Mouse (Mus musculus) bone marrow macrophage, adult 2 months (primary cell): ENCODE measurements around the gene Acbd4.

ENCODE experiments used
- CTCF ChIP-seq: IDR thresholded peaks from 2 replicates; pipeline ENCODE4 v1.5.1; 2012; ENCODE audit warnings: low read depth, mild to moderate bottlenecking, low read length, moderate library complexity
- POLR2A ChIP-seq: IDR thresholded peaks from 2 replicates; pipeline ENCODE4 v1.6.1; 2012; ENCODE audit warnings: mild to moderate bottlenecking, low read depth, low read length, borderline replicate concordance

- TF ChIP-seq CTCF, result no peak
- no peak for TF ChIP-seq POLR2A
Measured at GRCm38 (mm10) chr11:103117591-103118009, 16.1 kb downstream of the Acbd4 start.
